Mouse (Mus musculus) liver, embryonic 14.5 days (tissue): ENCODE results near the gene Slc33a1. TPM values are rescaled to one million over a fixed set of nuclear protein-coding genes. Genes with fewer than 3 reads are reported as not detected.

Experiments used
- ATAC-seq: fragments of 200-750 bp; cut with Nextera tagmentation; 2 replicates; pipeline ENCODE4 v1.8.0; 2017; ENCODE audit warnings: moderate number of reproducible peaks, mild to moderate bottlenecking, moderate library complexity; ENCODE audit not compliant: insufficient read depth
- DNase-seq, 3 experiments: peaks; one replicate each; pipeline ENCODE4 v3.0.0-alpha.2; 2012 to 2013; ENCODE audit warnings: low read depth in 3 of 3, low spot score in 3 of 3
- H3K27ac ChIP-seq: fragments of 300-500 bp; sonication (generic); 2 replicates; pipeline ENCODE4 v1.5.1; 2014; ENCODE audit warnings: moderate library complexity, mild to moderate bottlenecking, control low read depth, inconsistent platforms
- H3K27me3 ChIP-seq: fragments of 300-500 bp; sonication (generic); 2 replicates; pipeline ENCODE4 v1.6.1; 2014; ENCODE audit warnings: mild to moderate bottlenecking, low read length, moderate library complexity; ENCODE audit not compliant: control insufficient read depth, insufficient read depth
- H3K36me3 ChIP-seq: fragments of 300-500 bp; sonication (generic); replicated peaks from 2 replicates; pipeline ENCODE4 v1.6.1; 2014; ENCODE audit warnings: low read depth; ENCODE audit not compliant: control insufficient read depth, insufficient read depth
- H3K4me1 ChIP-seq, 2 experiments: fragments of 200-500 bp in 1 of 2; fragments of 300-500 bp in 1 of 2; sonication (generic) in 1 of 2; replicated peaks; 2 replicates each; pipeline ENCODE4 v1.6.1; 2012 to 2014; ENCODE audit warnings: antibody characterized with exemption in 1 of 2, inconsistent platforms in 1 of 2, low read length in 1 of 2; ENCODE audit not compliant: control insufficient read depth in 2 of 2, insufficient read depth in 2 of 2
- H3K4me2 ChIP-seq: fragments of 300-500 bp; sonication (generic); 2 replicates; pipeline ENCODE4 v1.6.1; 2014; ENCODE audit warnings: low read depth, mild to moderate bottlenecking, control low read depth, moderate library complexity
- H3K4me3 ChIP-seq, 2 experiments: fragments of 200-500 bp in 1 of 2; fragments of 300-500 bp in 1 of 2; sonication (generic) in 1 of 2; 2 replicates each; pipeline ENCODE4 v1.5.1; 2012 to 2014; ENCODE audit warnings: low read depth in 2 of 2, low read length in 2 of 2, mild to moderate bottlenecking in 2 of 2, control low read depth in 1 of 2, inconsistent platforms in 1 of 2, moderate library complexity in 1 of 2; ENCODE audit not compliant: insufficient read depth in 1 of 2
- H3K9ac ChIP-seq: fragments of 300-500 bp; sonication (generic); replicated peaks from 2 replicates; pipeline ENCODE4 v1.6.1; 2014; ENCODE audit warnings: mild to moderate bottlenecking, control low read depth, moderate library complexity
- H3K9me3 ChIP-seq: fragments of 300-500 bp; sonication (generic); 2 replicates; pipeline ENCODE4 v1.6.1; 2016; ENCODE audit warnings: low read length, mixed read lengths; ENCODE audit not compliant: control insufficient read depth
- CTCF ChIP-seq: IDR thresholded peaks from 2 replicates; pipeline ENCODE4 v1.5.1; 2016; ENCODE audit warnings: antibody characterized with exemption, low read depth, control low read depth
- EP300 ChIP-seq: IDR thresholded peaks from 2 replicates; pipeline ENCODE4 v1.6.1; 2016; ENCODE audit warnings: antibody characterized with exemption, low read depth
- WGBS: fragments of 180-500 bp; shearing (Covaris S2); extraction: QIAGEN DNeasy Blood & Tissue Kit; methylation state at CpG from one replicate; pipeline ENCODE4 v1.1.7; 2014; ENCODE audit not compliant: insufficient replicate concordance; 5-methylcytosine and 5-hydroxymethylcytosine counted together
- polyA plus RNA-seq, 2 experiments: library from polyadenylated mRNA; depleted of rRNA in 1 of 2; stranded (reverse) in 1 of 2; unstranded in 1 of 2; fragments of >200 nt; fragmentation: Nextera tagmentation in 1 of 2; extraction: Ambion mirVana in 1 of 2; gene quantifications; 2 replicates each; pipeline versions ENCODE4 v1.2.1 to v1.2.3; 2012 to 2014

Slc33a1 gene
- polyA plus RNA-seq (2012; rRNA removed) (6.0 and 7.1 TPM in 2 replicates), polyA plus RNA-seq (2014; fragmentation: Nextera tagmentation; extraction: Ambion mirVana) (9.8 and 11.0 TPM in 2 replicates)

DNA sequence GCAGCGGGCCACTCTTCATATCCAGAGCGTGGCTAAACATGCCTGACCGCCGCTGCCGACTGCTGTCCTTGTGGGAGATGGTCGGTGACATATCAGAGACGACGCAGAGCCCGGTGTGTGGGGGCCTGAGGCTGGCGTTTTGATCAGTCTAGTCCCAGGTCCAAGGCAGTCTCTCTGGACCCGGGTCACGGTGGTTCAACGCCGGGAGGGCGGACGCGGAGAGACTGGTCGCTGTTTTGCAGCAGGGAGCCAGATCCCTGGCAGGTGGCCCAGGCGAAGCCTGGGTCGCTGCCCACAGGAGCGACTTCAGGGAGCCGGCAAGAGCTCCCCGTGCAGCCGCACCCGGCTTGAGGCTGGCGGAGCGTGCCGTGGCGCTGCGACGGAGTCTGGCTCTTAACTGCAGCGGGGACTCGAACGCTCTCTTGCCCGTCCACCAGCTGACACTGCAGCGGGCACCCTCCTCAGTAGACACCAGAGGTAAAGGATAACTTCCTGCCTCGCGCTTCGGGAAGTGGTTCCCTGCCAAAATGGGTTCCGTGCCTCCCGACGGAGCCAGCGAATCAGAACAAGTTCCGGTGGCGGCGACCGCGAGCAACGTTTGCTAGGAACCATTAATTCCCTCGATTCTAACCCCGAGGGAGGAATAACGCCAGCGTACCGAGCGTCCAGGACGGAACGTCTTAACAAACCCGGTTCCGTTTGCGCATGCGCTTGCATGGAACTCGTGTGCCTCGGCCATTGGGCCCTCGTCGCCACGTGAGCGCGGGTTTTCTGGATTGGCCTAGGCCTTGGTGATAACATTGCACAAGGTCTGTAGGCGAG, at the start of gene Slc33a1:
Slc33a1 (minus strand) TSS at position 669 of the 822 bp plus-strand sequence.
- H3K36me3 ChIP-seq: no peaks in the 10 kb centered on the region
- H3K27me3 ChIP-seq: no peaks in the 10 kb centered on the region
- peak within 1 kb of the TSS; percentile 94 to 98 for H3K4me3 ChIP-seq
- DNase-seq: peak; percentile 98 to 99 (median 99)
- peaks cover 4 to 18% of the 10 kb centered on the region in 2 experiments for H3K4me1 ChIP-seq
- peak within 1 kb of the TSS; percentile 78 for H3K27ac ChIP-seq
- ATAC-seq: peak; percentile 95
- H3K9me3 ChIP-seq: no peaks in the 10 kb centered on the region
- H3K4me2 ChIP-seq: peak within 1 kb of the TSS; percentile 90
- TF ChIP-seq EP300: no peak
- TF ChIP-seq CTCF: peak; percentile 29; the same call in 1 of the 2 replicates
- H3K9ac ChIP-seq: peak within 1 kb of the TSS; percentile 93
- under 1% methylated on average over 63 of the region's 69 CpGs for WGBS

DNA sequence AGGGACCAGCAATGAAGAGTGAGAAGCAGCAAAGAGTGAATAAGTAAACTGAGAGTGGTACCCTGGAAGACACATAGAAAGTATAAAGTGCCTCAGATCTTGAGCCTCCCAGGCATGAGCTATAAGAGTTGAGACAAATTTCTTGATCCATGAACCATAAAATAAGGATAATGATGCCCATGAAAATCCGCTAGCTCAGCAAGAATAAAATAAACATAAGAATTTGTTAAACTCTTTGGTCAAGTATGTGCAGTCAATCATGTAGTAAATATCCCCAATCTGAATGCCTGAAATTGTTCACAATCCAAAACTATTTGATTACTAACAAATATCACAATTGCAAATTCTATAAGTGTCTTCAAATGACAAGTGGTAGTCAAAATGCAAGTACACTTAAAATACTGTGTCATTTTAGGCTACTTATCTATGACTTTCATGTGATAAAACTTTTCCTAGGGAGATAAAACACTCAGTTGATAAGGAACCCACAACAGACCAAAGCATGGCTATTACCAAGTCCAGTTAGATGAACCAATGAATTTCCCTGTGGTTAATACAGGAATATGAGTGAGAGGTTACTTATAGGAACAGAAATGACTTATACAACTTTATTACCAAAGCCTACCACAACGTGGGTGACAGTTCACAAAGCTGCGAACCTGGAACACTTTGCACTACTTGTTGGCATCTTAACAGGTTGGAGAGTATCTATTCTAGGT, 24.3 kb upstream of the Slc33a1 start:
- no peak for ATAC-seq
- no peaks in the 10 kb centered on the region for H3K27me3 ChIP-seq
- peaks cover 61% of the 10 kb centered on the region for H3K36me3 ChIP-seq
- H3K9ac ChIP-seq: no peak overlapping the region
- no peak overlapping the region for H3K4me2 ChIP-seq
- WGBS: 74% methylated on average over 3 of the region's 3 CpGs
- H3K4me1 ChIP-seq: no peaks in the 10 kb centered on the region
- TF ChIP-seq EP300 (no peak), CTCF (no peak)
- no peak overlapping the region for H3K4me3 ChIP-seq
- DNase-seq: no peak
- no peak overlapping the region for H3K27ac ChIP-seq
- H3K9me3 ChIP-seq: no peaks in the 10 kb centered on the region

DNA sequence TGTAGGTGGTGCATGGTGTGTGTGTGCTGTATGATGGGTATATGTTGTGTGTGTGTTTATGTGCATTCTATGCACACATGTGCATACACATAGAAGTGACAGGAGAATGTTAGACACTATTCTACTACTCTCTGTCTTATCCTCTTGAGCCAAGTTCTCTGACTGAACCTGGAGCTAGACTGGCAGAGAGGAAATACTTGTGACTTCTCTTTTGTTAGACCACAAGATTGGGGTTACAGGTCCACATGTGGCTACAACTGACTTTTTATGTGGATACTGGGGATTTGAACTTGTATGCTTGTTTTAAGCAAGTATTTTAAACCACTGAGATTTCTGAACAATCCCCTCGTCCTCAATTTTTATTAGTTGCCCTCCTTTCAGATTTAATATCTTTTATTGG, 22.1 kb upstream of the Slc33a1 start:
- H3K4me3 ChIP-seq: no peak overlapping the region
- no peak for TF ChIP-seq EP300
- no peak for TF ChIP-seq CTCF
- no peaks in the 10 kb centered on the region for H3K9me3 ChIP-seq
- no peaks in the 10 kb centered on the region for H3K27me3 ChIP-seq
- H3K27ac ChIP-seq: no peak overlapping the region
- no peaks in the 10 kb centered on the region for H3K4me1 ChIP-seq
- no peak overlapping the region for H3K9ac ChIP-seq
- no peak for ATAC-seq
- no peak overlapping the region for H3K4me2 ChIP-seq
- H3K36me3 ChIP-seq: peaks cover 48% of the 10 kb centered on the region
- DNase-seq: no peak
- 74% methylated on average over 1 of the region's 1 CpGs for WGBS

DNA sequence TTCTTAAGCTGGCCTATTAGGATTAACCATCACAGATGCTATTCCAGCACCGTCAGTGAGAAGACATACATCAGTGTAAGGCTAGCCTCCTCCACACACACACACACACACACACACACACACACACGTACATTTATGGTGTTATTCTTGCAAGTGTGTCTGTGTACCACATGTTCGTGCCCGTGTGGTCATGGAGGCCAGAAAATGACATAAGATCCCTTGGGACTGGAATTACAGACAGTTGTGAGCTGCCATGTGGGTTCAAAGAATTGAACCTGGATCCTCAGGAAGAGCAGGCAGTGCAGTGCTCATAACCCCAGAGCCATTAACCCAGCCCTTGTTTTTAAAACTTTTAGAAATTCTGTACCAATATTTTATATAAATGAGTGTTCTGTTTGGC, 13.3 kb upstream of the Slc33a1 start:
- 76% methylated on average over 4 of the region's 4 CpGs for WGBS
- H3K27me3 ChIP-seq: no peaks in the 10 kb centered on the region
- no peak overlapping the region for H3K27ac ChIP-seq
- H3K4me1 ChIP-seq: peaks cover 6 to 14% of the 10 kb centered on the region in 2 experiments
- DNase-seq (no peak), ATAC-seq (no peak)
- H3K4me2 ChIP-seq: peak overlapping the region; percentile 87
- peaks cover 12% of the 10 kb centered on the region for H3K36me3 ChIP-seq
- H3K9ac ChIP-seq: no peak overlapping the region; the same call in 1 of the 2 replicates
- H3K9me3 ChIP-seq: no peaks in the 10 kb centered on the region
- no peak for TF ChIP-seq EP300
- TF ChIP-seq CTCF: no peak
- peak overlapping the region in 1 of 2 experiments; percentile 93; a peak in 2 of 4 replicates for H3K4me3 ChIP-seq
